Mouse (Mus musculus): ENCODE results near the gene Coro2b. TPM values are rescaled to one million over a fixed set of nuclear protein-coding genes. Genes with fewer than 3 reads are reported as not detected.

Coro2b gene
- polyA plus RNA-seq (2016; fragmentation: Nextera tagmentation; extraction: Ambion mirVana): 6.0 and 6.3 TPM in 2 replicates

GRCm38 (mm10) chr9:62536655-62537631 lies at the start of gene Coro2b:
Gene Coro2b (minus strand): TSS chr9:62537044.
- no peaks in the 10 kb centered on the region for H3K36me3 ChIP-seq
- H3K27ac ChIP-seq: peak within 1 kb of the TSS; percentile 88
- no peak for DNase-seq (ENCODE audit: low spot score)
- H3K4me3 ChIP-seq: peak within 1 kb of the TSS; percentile 73
- H3K4me1 ChIP-seq: peaks cover 33% of the 10 kb centered on the region
- no peaks in the 10 kb centered on the region for H3K9me3 ChIP-seq
- peaks cover 85% of the 10 kb centered on the region for H3K27me3 ChIP-seq (ENCODE audit: insufficient read depth, poor library complexity, severe bottlenecking)
- WGBS: 1% methylated on average over 67 of the region's 74 CpGs

GRCm38 (mm10) chr9:62577558-62577957 lies 40.7 kb upstream of the Coro2b start:
- H3K27me3 ChIP-seq (ENCODE audit: insufficient read depth, poor library complexity, severe bottlenecking): no peaks in the 10 kb centered on the region
- DNase-seq (ENCODE audit: low spot score): no peak
- H3K4me3 ChIP-seq: no peak overlapping the region
- H3K9me3 ChIP-seq: no peaks in the 10 kb centered on the region
- no peaks in the 10 kb centered on the region for H3K4me1 ChIP-seq
- H3K36me3 ChIP-seq: no peaks in the 10 kb centered on the region
- 61% methylated on average over 1 of the region's 1 CpGs for WGBS
- H3K27ac ChIP-seq: no peak overlapping the region

GRCm38 (mm10) chr9:62569121-62569520 lies 32.3 kb upstream of the Coro2b start:
- Histone ChIP-seq H3K27me3 (ENCODE audit: insufficient read depth, poor library complexity, severe bottlenecking) (no peaks in the 10 kb centered on the region), H3K4me1 (no peaks in the 10 kb centered on the region), H3K4me3 (no peak overlapping the region), H3K9me3 (no peaks in the 10 kb centered on the region), H3K27ac (no peak overlapping the region), H3K36me3 (no peaks in the 10 kb centered on the region)
- WGBS: 81% methylated on average over 6 of the region's 6 CpGs
- DNase-seq (ENCODE audit: low spot score): peak; percentile 63

- H3K27ac ChIP-seq: no peak overlapping the region
- no peaks in the 10 kb centered on the region for H3K4me1 ChIP-seq
- 90% methylated on average over 1 of the region's 1 CpGs for WGBS
- H3K27me3 ChIP-seq (ENCODE audit: insufficient read depth, poor library complexity, severe bottlenecking): no peaks in the 10 kb centered on the region
- H3K9me3 ChIP-seq: no peaks in the 10 kb centered on the region
- DNase-seq (ENCODE audit: low spot score): no peak
- no peaks in the 10 kb centered on the region for H3K36me3 ChIP-seq
- no peak overlapping the region for H3K4me3 ChIP-seq
These were observed 31.0 kb upstream of the Coro2b start for GRCm38 (mm10) chr9:62567818-62568217.

GRCm38 (mm10) chr9:62562236-62562635 lies 25.4 kb upstream of the Coro2b start:
- Histone ChIP-seq H3K36me3 (no peaks in the 10 kb centered on the region), H3K4me1 (no peaks in the 10 kb centered on the region), H3K27me3 (ENCODE audit: insufficient read depth, poor library complexity, severe bottlenecking) (no peaks in the 10 kb centered on the region), H3K9me3 (no peaks in the 10 kb centered on the region), H3K27ac (no peak overlapping the region), H3K4me3 (no peak overlapping the region)
- WGBS: 85% methylated on average over 6 of the region's 6 CpGs
- no peak for DNase-seq (ENCODE audit: low spot score)

- Histone ChIP-seq H3K27me3 (ENCODE audit: insufficient read depth, poor library complexity, severe bottlenecking) (no peaks in the 10 kb centered on the region), H3K36me3 (no peaks in the 10 kb centered on the region), H3K4me1 (no peaks in the 10 kb centered on the region), H3K9me3 (no peaks in the 10 kb centered on the region), H3K27ac (no peak overlapping the region), H3K4me3 (no peak overlapping the region)
- WGBS: 82% methylated on average over 4 of the region's 4 CpGs
- peak; percentile 9 for DNase-seq (ENCODE audit: low spot score)
These were observed 23.6 kb upstream of the Coro2b start for GRCm38 (mm10) chr9:62560432-62560831.

GRCm38 (mm10) chr9:62560006-62560405 lies 23.2 kb upstream of the Coro2b start:
- DNase-seq (ENCODE audit: low spot score): peak; percentile 69
- 55% methylated on average over 5 of the region's 5 CpGs for WGBS
- Histone ChIP-seq H3K4me3 (no peak overlapping the region), H3K36me3 (no peaks in the 10 kb centered on the region), H3K27me3 (ENCODE audit: insufficient read depth, poor library complexity, severe bottlenecking) (no peaks in the 10 kb centered on the region), H3K27ac (no peak overlapping the region), H3K9me3 (no peaks in the 10 kb centered on the region), H3K4me1 (no peaks in the 10 kb centered on the region)

GRCm38 (mm10) chr9:62559446-62559845 lies 22.6 kb upstream of the Coro2b start:
- 78% methylated on average over 3 of the region's 3 CpGs for WGBS
- H3K4me3 ChIP-seq: no peak overlapping the region
- H3K9me3 ChIP-seq: no peaks in the 10 kb centered on the region
- no peaks in the 10 kb centered on the region for H3K27me3 ChIP-seq (ENCODE audit: insufficient read depth, poor library complexity, severe bottlenecking)
- peaks cover 3% of the 10 kb centered on the region; the same call in 1 of the 2 replicates for H3K4me1 ChIP-seq
- no peak overlapping the region for H3K27ac ChIP-seq
- H3K36me3 ChIP-seq: no peaks in the 10 kb centered on the region
- peak; percentile 58 for DNase-seq (ENCODE audit: low spot score)

GRCm38 (mm10) chr9:62558058-62558457 lies 21.2 kb upstream of the Coro2b start:
- H3K27me3 ChIP-seq (ENCODE audit: insufficient read depth, poor library complexity, severe bottlenecking): 0 out of 2 replicates have a peak, but pooled peaks cover 5% of the 10 kb centered on the region
- no peak overlapping the region for H3K4me3 ChIP-seq
- H3K4me1 ChIP-seq: peaks cover 3% of the 10 kb centered on the region; the same call in 1 of the 2 replicates
- H3K9me3 ChIP-seq: no peaks in the 10 kb centered on the region
- WGBS: 84% methylated on average over 8 of the region's 8 CpGs
- H3K36me3 ChIP-seq: no peaks in the 10 kb centered on the region
- no peak overlapping the region for H3K27ac ChIP-seq
- no peak for DNase-seq (ENCODE audit: low spot score)

GRCm38 (mm10) chr9:62556748-62557147 lies 19.9 kb upstream of the Coro2b start:
- Histone ChIP-seq H3K36me3 (no peaks in the 10 kb centered on the region), H3K9me3 (no peaks in the 10 kb centered on the region), H3K4me1 (peaks cover 3% of the 10 kb centered on the region; the same call in 1 of the 2 replicates), H3K27ac (no peak overlapping the region), H3K27me3 (ENCODE audit: insufficient read depth, poor library complexity, severe bottlenecking) (0 out of 2 replicates have a peak, but pooled peaks cover 5% of the 10 kb centered on the region), H3K4me3 (no peak overlapping the region)
- no peak for DNase-seq (ENCODE audit: low spot score)
- 86% methylated on average over 6 of the region's 6 CpGs for WGBS

- no peak overlapping the region for H3K4me3 ChIP-seq
- no peak for DNase-seq (ENCODE audit: low spot score)
- peaks cover 9% of the 10 kb centered on the region; the same call in 1 of the 2 replicates for H3K4me1 ChIP-seq
- no peak overlapping the region for H3K27ac ChIP-seq
- H3K9me3 ChIP-seq: no peaks in the 10 kb centered on the region
- no peaks in the 10 kb centered on the region for H3K36me3 ChIP-seq
- 0 out of 2 replicates have a peak, but pooled peaks cover 5% of the 10 kb centered on the region for H3K27me3 ChIP-seq (ENCODE audit: insufficient read depth, poor library complexity, severe bottlenecking)
- 57% methylated on average over 5 of the region's 5 CpGs for whole genome bisulfite sequencing
These were observed 18.5 kb upstream of the Coro2b start for GRCm38 (mm10) chr9:62555258-62555856.

- Histone ChIP-seq H3K27me3 (ENCODE audit: insufficient read depth, poor library complexity, severe bottlenecking) (0 out of 2 replicates have a peak, but pooled peaks cover 5% of the 10 kb centered on the region), H3K36me3 (no peaks in the 10 kb centered on the region), H3K9me3 (no peaks in the 10 kb centered on the region), H3K4me3 (no peak overlapping the region), H3K27ac (no peak overlapping the region), H3K4me1 (peaks cover 9% of the 10 kb centered on the region; the same call in 1 of the 2 replicates)
- 65% methylated on average over 3 of the region's 3 CpGs for WGBS
- DNase-seq (ENCODE audit: low spot score): no peak
These were observed 17.8 kb upstream of the Coro2b start for GRCm38 (mm10) chr9:62554606-62555005.

All from heart, embryonic 10.5 days (tissue).